Mouse (Mus musculus) kidney, adult 2 months (tissue): ENCODE data around the gene Lpp.

Experiments used
- CTCF ChIP-seq: fragments of 200-500 bp; conservative IDR thresholded peaks from 2 replicates; pipeline ENCODE4 v1.5.1; 2011; ENCODE audit warnings: low read depth, mild to moderate bottlenecking, control low read depth, low read length, moderate library complexity, mixed read lengths; ENCODE audit not compliant: insufficient read depth, insufficient read length
- POLR2A ChIP-seq: fragments of 200-500 bp; IDR thresholded peaks from one replicate; pipeline ENCODE4 v1.6.1; 2011; ENCODE audit warnings: low read depth, low read length, control low read depth

- no peak for TF ChIP-seq CTCF
- no peak for TF ChIP-seq POLR2A
Observed at GRCm38 (mm10) chr16:24394211-24394991, 1.1 kb downstream of the Lpp start.
